Mouse (Mus musculus) erythroblast, embryonic 14.5 days (primary cell): Measurements from ENCODE around the gene Serf1. TPM values are rescaled to one million over a fixed set of nuclear protein-coding genes. Genes with fewer than 3 reads are reported as not detected.

ENCODE experiments used
- H3K27me3 ChIP-seq: 2 replicates; pipeline ENCODE4 v1.6.1; 2012; ENCODE audit warnings: inconsistent platforms; ENCODE audit not compliant: control insufficient read depth
- H3K36me3 ChIP-seq: 2 replicates; pipeline ENCODE4 v1.6.1; 2012; ENCODE audit warnings: mild to moderate bottlenecking, inconsistent platforms; ENCODE audit not compliant: control insufficient read depth
- H3K4me1 ChIP-seq: 2 replicates; pipeline ENCODE4 v1.6.1; 2012; ENCODE audit warnings: inconsistent platforms; ENCODE audit not compliant: control insufficient read depth
- H3K4me3 ChIP-seq: replicated peaks from 2 replicates; pipeline ENCODE3; 2012; ENCODE audit warnings: moderate library complexity, mild to moderate bottlenecking, inconsistent platforms
- H3K9me3 ChIP-seq: 2 replicates; pipeline ENCODE4 v1.6.1; 2012; ENCODE audit warnings: low read length, inconsistent platforms, mixed read lengths; ENCODE audit not compliant: control insufficient read depth
- GATA1 ChIP-seq: IDR thresholded peaks from 2 replicates; pipeline ENCODE4 v1.6.1; 2012; ENCODE audit warnings: low read length, inconsistent platforms, mixed read lengths
- TAL1 ChIP-seq: IDR thresholded peaks from 3 replicates; pipeline ENCODE4 v1.6.1; 2012; ENCODE audit warnings: low read length, inconsistent platforms, mixed read lengths
- polyA plus RNA-seq: library from polyadenylated mRNA; stranded (reverse); fragments of >175 nt; gene quantifications from 2 replicates; pipeline ENCODE4 v1.2.3, GENCODE M21; 2012

The Serf1 gene
- polyA plus RNA-seq: 0.76 and 1.0 TPM in 2 replicates

DNA sequence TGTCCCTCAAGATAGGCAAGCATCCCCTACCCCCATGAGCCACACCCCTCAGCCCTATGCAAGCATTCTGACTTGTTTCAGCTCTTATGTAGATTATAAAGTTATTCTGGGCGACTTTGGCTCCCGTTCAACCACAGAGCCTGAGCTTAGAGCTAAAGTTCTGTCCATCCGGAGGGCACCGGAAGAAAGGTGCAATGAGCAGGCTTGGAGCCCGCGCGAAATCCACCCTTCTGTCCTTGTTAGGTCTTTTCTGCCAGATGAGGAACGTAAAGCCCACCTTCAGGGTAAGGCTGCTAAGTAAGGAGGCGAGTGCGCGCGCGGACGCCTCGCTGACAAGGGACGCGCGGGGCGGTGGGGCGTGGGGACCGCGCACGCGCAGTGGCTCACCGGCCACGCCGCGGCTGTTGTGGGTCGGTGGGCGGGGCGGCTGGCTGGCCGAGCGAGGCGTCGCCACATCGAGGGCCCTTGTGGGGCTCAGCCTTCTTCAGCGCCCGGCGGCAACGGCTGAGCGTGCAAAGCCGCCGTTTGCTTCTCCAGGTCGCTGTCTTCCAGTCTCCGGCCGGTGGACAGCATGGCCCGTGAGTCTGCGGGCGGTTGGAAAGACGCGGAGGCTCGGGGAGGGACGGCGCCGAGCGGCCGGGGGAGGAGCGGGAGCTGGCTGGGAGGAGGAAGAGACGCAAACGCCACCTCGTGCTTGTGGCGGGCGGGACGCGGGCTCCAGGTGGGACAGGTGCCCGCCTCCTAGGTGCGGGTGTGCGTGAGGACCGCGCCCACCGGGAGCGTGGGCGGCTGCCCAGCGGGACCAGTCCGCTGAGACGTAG, at the start of gene Serf1:
Gene Serf1, plus strand, starts transcription at position 361 of the 821 bp plus-strand sequence.
- no peak for TF ChIP-seq GATA1
- no peak for TF ChIP-seq TAL1
- Histone ChIP-seq H3K4me1 (peaks cover 26% of the 10 kb centered on the region), H3K27me3 (peaks cover 23% of the 10 kb centered on the region), H3K36me3 (no peaks in the 10 kb centered on the region), H3K4me3 (peak within 1 kb of the TSS; percentile 75), H3K9me3 (no peaks in the 10 kb centered on the region)

DNA sequence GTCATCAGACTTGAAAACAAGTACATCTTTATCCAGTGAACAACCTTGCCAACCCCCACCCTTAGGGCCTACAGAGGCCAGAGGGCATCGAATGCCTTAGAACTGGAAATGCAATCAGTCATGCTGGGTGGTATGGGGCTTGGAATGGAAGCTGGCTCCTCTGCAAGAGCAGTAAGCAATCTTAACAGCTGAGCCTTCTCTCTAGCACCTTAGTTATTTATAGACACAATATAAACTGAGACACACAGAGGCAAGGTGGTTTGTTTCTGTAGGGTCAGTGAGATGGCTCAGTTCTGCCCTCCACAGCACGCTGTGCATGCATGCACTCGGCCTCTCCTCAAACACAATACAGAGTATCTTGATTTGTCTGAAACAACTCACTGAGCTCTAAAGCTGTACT, 43.9 kb upstream of the Serf1 start:
- peaks cover 88% of the 10 kb centered on the region for H3K36me3 ChIP-seq

GRCm38 (mm10) chr13:100067821-100068220, 40.0 kb upstream of the Serf1 start:
- H3K4me1 ChIP-seq: no peaks in the 10 kb centered on the region
- no peak for TF ChIP-seq GATA1
- TF ChIP-seq TAL1: no peak
- no peak overlapping the region for H3K4me3 ChIP-seq
- H3K36me3 ChIP-seq: peaks cover 89% of the 10 kb centered on the region
- no peaks in the 10 kb centered on the region for H3K27me3 ChIP-seq
- H3K9me3 ChIP-seq: no peaks in the 10 kb centered on the region

More for the DNA sequence above, 43.9 kb upstream of the Serf1 start:
- no peaks in the 10 kb centered on the region for H3K9me3 ChIP-seq
- no peaks in the 10 kb centered on the region for H3K4me1 ChIP-seq
- H3K27me3 ChIP-seq: no peaks in the 10 kb centered on the region
- TF ChIP-seq TAL1: no peak
- no peak for TF ChIP-seq GATA1
- H3K4me3 ChIP-seq: no peak overlapping the region

DNA sequence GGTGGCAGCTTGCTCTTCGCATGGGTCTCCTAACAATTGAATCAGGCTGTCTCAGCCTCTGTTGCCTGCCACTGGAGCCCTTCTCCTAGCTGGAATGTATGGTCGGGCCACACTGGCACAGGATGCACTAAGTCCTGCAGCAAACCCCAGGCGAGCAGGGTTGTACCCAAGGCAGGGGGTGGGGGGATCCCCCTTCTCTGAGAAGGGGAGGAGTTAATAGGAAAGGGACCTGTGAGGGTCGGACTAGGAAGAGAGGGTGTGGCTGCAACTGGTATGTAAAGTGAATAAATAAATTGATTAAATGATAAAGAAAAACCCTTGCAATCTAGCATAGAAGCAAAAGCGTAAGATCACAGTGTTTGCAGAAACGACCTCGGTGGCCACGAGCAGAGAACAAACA, 36.3 kb upstream of the Serf1 start:
- no peak overlapping the region for H3K4me3 ChIP-seq
- no peaks in the 10 kb centered on the region for H3K9me3 ChIP-seq
- H3K27me3 ChIP-seq: no peaks in the 10 kb centered on the region
- H3K36me3 ChIP-seq: peaks cover 90% of the 10 kb centered on the region
- H3K4me1 ChIP-seq: no peaks in the 10 kb centered on the region
- TF ChIP-seq TAL1: no peak
- no peak for TF ChIP-seq GATA1

GRCm38 (mm10) chr13:100098808-100099207, 9.0 kb upstream of the Serf1 start:
- TF ChIP-seq GATA1 (no peak), TAL1 (no peak)
- no peaks in the 10 kb centered on the region for H3K27me3 ChIP-seq
- H3K4me3 ChIP-seq: no peak overlapping the region
- H3K36me3 ChIP-seq: peaks cover 67% of the 10 kb centered on the region
- peaks cover 36% of the 10 kb centered on the region for H3K4me1 ChIP-seq
- no peaks in the 10 kb centered on the region; the same call in 1 of the 2 replicates for H3K9me3 ChIP-seq

DNA sequence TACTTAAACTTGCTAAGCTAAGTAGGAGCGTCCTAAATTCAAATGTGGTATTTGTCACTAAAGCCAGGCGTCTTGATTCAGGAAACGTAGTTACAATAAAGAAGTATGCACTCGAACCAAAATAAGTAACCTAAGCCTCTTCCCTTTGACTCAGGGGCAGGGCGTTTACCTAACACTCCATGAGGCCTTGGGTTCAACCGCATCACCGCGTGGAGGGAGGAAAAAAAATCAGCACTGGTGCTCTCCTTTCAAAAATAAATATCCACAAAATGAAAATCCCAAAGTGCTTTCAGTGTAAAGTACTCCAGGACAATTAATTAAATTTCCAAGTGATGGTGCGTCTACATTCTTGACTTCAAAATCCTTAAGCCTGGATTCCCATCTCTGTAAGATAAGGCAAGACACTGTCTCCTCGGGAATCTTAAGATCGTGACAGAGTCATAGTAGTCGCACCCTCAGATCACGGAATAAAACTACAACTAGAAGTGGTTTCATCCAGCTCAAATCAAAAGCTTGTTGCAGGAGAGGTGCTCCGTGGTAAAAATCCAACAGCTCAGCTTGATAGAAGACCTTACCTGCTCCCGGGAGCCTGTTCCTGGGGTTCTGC, 4.7 kb upstream of the Serf1 start:
- peaks cover 20% of the 10 kb centered on the region for H3K27me3 ChIP-seq
- no peaks in the 10 kb centered on the region for H3K9me3 ChIP-seq
- peak overlapping the region; percentile 97 for H3K4me3 ChIP-seq
- H3K4me1 ChIP-seq: peaks cover 53% of the 10 kb centered on the region
- TF ChIP-seq GATA1 (no peak), TAL1 (no peak)
- H3K36me3 ChIP-seq: peaks cover 26% of the 10 kb centered on the region

GRCm38 (mm10) chr13:100103748-100104254, 4.0 kb upstream of the Serf1 start, which contains the start of gene Bdp1:
Gene Bdp1, minus strand, starts transcription at chr13:100104070.
- H3K4me1 ChIP-seq: peaks cover 54% of the 10 kb centered on the region
- peak within 1 kb of the TSS; percentile 97 for H3K4me3 ChIP-seq
- no peaks in the 10 kb centered on the region for H3K9me3 ChIP-seq
- peaks cover 23% of the 10 kb centered on the region for H3K27me3 ChIP-seq
- TF ChIP-seq GATA1 (no peak), TAL1 (no peak)
- peaks cover 19% of the 10 kb centered on the region for H3K36me3 ChIP-seq

- H3K36me3 ChIP-seq: no peaks in the 10 kb centered on the region
Measured at GRCm38 (mm10) chr13:100112218-100112972, 4.6 kb downstream of the Serf1 start.

More at GRCm38 (mm10) chr13:100112218-100112972, 4.6 kb downstream of the Serf1 start:
- peaks cover 17% of the 10 kb centered on the region for H3K4me1 ChIP-seq
- H3K4me3 ChIP-seq: no peak overlapping the region
- peaks cover 10% of the 10 kb centered on the region for H3K27me3 ChIP-seq
- H3K9me3 ChIP-seq: no peaks in the 10 kb centered on the region
- TF ChIP-seq GATA1: no peak
- TF ChIP-seq TAL1: no peak
